ENCODE assay signal across 8 mouse cellular contexts in the genomic region with DNA sequence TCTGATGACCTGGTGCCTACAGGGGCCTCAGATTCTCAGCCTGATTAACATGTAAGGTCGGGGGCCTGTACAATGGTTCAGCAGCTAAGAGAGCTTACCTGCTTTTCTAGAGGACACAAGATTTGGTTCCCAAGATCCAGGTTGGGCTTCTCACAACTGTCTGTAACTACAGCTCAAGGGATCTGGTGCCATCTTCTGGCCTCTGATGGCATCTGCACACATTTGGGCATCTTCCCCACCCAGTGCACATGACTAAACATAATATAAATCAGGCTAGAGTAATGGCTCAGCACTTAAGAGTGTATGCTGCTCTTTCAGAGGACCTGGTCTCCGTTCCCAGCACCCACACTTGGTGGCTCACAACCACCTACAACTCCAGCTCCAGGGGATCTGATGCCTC. TPM values are rescaled to one million over a fixed set of nuclear protein-coding genes. Genes with fewer than 3 reads are reported as not detected.
DNase-seq lines count a peak whose midpoint lies in the region; ATAC-seq lines count a peak whose summit lies in the region.

No protein-coding gene starts in this region.

- no peak overlapping the region for H3K27ac ChIP-seq in heart, embryonic 11.5 days (ENCODE audit: low read depth, low read length)
- H3K27ac ChIP-seq in hindbrain, embryonic 12.5 days, result no peak overlapping the region

- WGBS in heart, embryonic 11.5 days (ENCODE audit: insufficient replicate concordance), result 80% methylated on average over 2 of the region's 2 CpGs
- WGBS in hindbrain, embryonic 12.5 days, result 72% methylated on average over 2 of the region's 2 CpGs

- no peak for ATAC-seq in heart, embryonic 11.5 days (replicated peaks; ENCODE audit: insufficient number of reproducible peaks, low FRiP score, low TSS enrichment)
- no peak for ATAC-seq in hindbrain, embryonic 12.5 days (ENCODE audit: low FRiP score)
- ATAC-seq in frontal cortex, adult (ENCODE audit: low TSS enrichment), result no peak

- no peaks in the 10 kb centered on the region for H3K9me3 ChIP-seq in heart, embryonic 11.5 days (replicated peaks; ENCODE audit: control insufficient read depth, low read length)
- no peaks in the 10 kb centered on the region for H3K9me3 ChIP-seq in hindbrain, embryonic 12.5 days (replicated peaks)

- peak; percentile 28 for DNase-seq in heart, adult 8-10 months (ENCODE audit: low spot score)
- DNase-seq in CD4-positive, CD25-positive, alpha-beta regulatory T cell, adult 2 months (ENCODE audit: low read depth, low spot score), result peak; percentile 75
- peak; percentile 49 for DNase-seq in c-Kit-negative CD71-positive TER-119-positive erythroid progenitor cells, embryonic 14.5 days (ENCODE audit: low read depth, low spot score)
- DNase-seq in lung, postnatal 36 days, result peak; percentile 60
- no peak for DNase-seq in urinary bladder, postnatal 10 days (ENCODE audit: low spot score)

- peaks cover 7% of the 10 kb centered on the region for H3K36me3 ChIP-seq in heart, embryonic 11.5 days (ENCODE audit: control insufficient read depth, insufficient read depth, low read length)
- H3K36me3 ChIP-seq in hindbrain, embryonic 12.5 days, result no peaks in the 10 kb centered on the region

- H3K27me3 ChIP-seq in heart, embryonic 11.5 days (ENCODE audit: control insufficient read depth, insufficient read depth, low read length), result no peaks in the 10 kb centered on the region
- H3K27me3 ChIP-seq in hindbrain, embryonic 12.5 days, result peaks cover 5% of the 10 kb centered on the region; the same call in 1 of the 2 replicates

- no peak overlapping the region for H3K4me3 ChIP-seq in heart, embryonic 11.5 days (ENCODE audit: low read depth, low read length)
- no peak overlapping the region for H3K4me3 ChIP-seq in hindbrain, embryonic 12.5 days

- peaks cover 44% of the 10 kb centered on the region for H3K4me1 ChIP-seq in heart, embryonic 11.5 days (ENCODE audit: control insufficient read depth, insufficient read depth, low read length)
- H3K4me1 ChIP-seq in hindbrain, embryonic 12.5 days, result peaks cover 6% of the 10 kb centered on the region

- no peak overlapping the region for H3K9ac ChIP-seq in heart, embryonic 11.5 days (ENCODE audit: low read depth, low read length)
- no peak overlapping the region for H3K9ac ChIP-seq in hindbrain, embryonic 12.5 days

- H3K4me2 ChIP-seq in heart, embryonic 11.5 days, result no peak overlapping the region
- H3K4me2 ChIP-seq in hindbrain, embryonic 12.5 days (replicated peaks), result no peak overlapping the region

RNA-seq across cellular contexts. Expression of gene Alpk3, which starts 3.5 kb away (rescaled TPM):
- 100 to 1,000 TPM; 138 to 167 (median 145) TPM for total RNA-seq in heart, adult 8-10 months (2022)
- polyA plus RNA-seq in heart, embryonic 11.5 days (2014; fragmentation: Nextera tagmentation; extraction: Ambion mirVana), result 22.8 and 24.2 TPM in 2 replicates
- polyA plus RNA-seq in hindbrain, embryonic 12.5 days (2016; fragmentation: Nextera tagmentation; extraction: Ambion mirVana), result 0.15 and 0.61 TPM in 2 replicates

RNA-seq across cellular contexts. Expression of gene Slc28a1, which starts 53.7 kb away (rescaled TPM):
- under 1 TPM in 3 of 4 experiments, not detected in 1; 0.09 to 0.31 (median 0.16) TPM for total RNA-seq in heart, adult 8-10 months (2022)
- polyA plus RNA-seq in heart, embryonic 11.5 days (2014; fragmentation: Nextera tagmentation; extraction: Ambion mirVana), result 0.07 and 0.14 TPM in 2 replicates
- not detected in 2 replicates for polyA plus RNA-seq in hindbrain, embryonic 12.5 days (2016; fragmentation: Nextera tagmentation; extraction: Ambion mirVana)

Comparison
In these comparisons a context has a peak if more than half of its experiments do, and no peak if none do; other contexts are left out.
1. RNA of gene Alpk3, which starts 3.5 kb away (polyA plus RNA-seq): 22.8 to 24.2 TPM in heart, embryonic 11.5 days; 0.15 to 0.61 TPM in hindbrain, embryonic 12.5 days; every median in the first group is over 10 times any median in the second.